Mouse (Mus musculus): Measurements from ENCODE around the gene Sae1.
A peak's percentile ranks its signal among the peaks of the same experiment; 100 is the strongest.
"Not testable (repeated sequence)": the region's sequence is repeated elsewhere in the genome, so short reads cannot be mapped to it uniquely, and the experiment has no call there.

Gene Sae1

DNA sequence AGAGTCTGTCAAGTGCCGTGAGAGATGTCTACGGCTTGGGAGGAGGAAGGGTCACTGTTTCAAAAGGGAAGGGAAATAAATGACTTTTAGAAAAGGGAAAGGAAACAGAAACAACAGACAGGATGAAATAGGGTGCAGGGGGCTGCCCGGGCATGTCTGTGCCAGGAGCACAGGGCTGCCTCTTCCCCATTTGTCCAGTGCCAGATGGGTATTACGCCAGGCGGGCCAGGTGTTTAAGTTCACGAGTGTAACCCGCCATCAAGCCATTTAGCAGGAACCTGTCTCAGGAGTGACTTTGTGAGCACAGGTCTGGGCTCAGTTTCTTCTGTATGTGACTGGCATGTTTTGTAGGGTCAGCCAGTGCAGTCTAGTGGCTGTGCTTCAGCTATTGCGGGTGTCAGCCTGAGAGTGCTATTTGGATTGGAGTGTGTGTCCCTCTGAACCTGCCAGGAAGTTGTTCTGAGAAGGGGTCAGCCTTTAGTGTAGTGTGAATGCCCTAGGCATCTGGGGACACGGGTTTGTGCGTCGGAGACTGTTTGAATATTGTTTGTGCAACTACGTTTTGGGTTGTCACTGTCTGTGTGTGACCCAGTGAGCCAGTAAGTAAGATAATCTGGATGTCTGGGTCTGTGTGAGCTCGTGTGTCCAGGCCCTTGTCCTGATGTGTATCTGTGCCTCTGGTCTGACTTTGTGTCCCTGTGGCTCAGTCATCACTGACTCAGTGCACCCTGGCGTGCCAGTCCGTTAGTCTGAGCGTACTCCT, 78.9 kb downstream of the Sae1 start:
- DNase-seq: no peak

- DNase-seq: not testable (repeated sequence)
Observed at GRCm38 (mm10) chr7:16308093-16308492, 79.5 kb downstream of the Sae1 start, which contains the start of gene Bbc3. Gene Bbc3, plus strand, starts transcription at chr7:16308393.

GRCm38 (mm10) chr7:16307141-16307540, 80.5 kb downstream of the Sae1 start:
- not testable (repeated sequence) for DNase-seq

DNA sequence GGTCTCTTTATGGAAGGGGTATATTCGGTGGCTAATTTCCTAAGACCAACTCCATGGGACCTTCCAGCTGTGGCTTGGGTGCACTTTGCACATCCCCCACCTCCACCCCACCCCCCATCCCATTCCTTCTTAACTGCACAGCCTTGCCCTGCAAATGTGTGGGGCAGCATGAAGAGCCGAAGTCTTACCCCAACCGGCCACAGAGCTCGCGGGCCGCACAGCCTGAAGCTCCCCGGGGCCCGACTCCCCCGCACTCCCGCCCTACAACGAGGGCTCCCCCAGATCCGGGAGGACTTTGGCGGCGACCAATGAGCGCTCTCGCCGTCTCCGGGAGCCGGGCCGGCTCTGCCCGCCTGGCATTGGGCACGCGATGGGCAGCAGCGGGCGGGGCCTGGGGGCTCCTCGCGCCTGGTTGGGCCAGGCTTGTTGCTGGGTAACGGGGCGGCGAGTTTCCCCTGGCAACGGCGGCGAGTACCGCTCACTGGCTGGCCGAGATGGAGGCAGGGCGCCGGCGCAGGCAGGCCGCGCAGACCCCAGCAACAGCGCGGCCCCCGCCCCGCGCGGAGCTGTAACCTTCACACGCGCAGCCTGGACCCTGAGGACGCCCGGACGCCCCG, 88.1 kb downstream of the Sae1 start:
- DNase-seq: peak; percentile 98 to 99

DNA sequence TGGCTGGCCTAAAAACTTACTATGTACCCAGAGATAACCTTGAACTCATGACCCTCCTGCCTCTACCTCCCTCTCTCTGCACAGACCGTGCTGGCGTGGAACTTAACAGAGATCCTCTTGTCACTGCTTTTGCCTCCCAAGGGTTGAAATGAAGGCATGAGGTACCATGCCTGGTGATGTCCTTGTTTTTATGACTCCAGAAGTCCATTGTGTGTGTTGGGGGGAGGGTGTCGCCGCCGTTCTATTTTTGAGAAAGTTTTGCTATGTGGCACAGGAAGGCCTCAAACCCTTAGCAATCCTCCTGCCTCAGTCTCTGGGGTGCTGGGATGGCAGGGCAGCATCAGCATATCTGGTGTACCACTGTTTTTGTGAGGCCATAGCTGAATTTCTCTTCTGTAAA, 88.7 kb downstream of the Sae1 start:
- no peak for DNase-seq

DNA sequence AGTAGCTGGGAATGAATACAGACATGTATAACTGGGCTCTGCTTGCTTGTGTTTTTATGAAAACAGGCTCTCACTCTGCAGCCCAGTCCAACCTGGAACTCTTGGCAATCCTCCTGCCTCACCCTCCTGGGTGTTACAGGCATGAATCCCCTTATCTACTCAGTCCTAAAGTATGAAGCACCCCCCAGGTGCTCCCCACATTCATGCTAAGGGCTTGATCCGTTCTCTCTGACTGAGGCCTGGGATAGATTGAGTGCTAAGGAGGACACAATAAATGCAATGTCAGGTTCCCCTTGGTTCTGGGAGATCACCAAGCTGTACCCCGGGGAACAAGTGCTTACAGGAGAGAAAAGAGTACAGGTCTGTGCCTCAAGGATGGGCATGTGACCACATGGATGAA, 90.0 kb downstream of the Sae1 start:
- peak in 1 of 2 experiments; percentile 38 for DNase-seq

- peak; percentile 97 to 99 for DNase-seq
Observed at GRCm38 (mm10) chr7:16296766-16297390, 90.7 kb downstream of the Sae1 start.

DNA sequence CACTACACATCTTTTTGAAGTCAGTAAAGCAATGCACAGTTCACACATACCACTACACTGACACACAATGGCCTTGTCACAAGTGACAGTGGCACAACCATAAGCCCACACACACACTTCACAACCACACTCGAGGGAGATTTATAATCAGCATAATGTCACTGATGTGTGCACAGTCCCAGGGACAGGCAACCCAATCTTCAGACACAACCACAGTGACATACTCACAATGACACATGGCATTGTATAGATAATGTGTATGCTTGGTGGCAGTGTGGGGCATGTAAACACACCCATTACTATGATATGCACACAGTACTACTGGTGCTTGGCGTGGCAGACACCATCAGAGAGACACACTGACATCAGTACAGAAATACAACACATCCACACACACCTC, 91.5 kb downstream of the Sae1 start:
- DNase-seq: peak in 1 of 2 experiments; percentile 14

- DNase-seq: peak; percentile 85 to 87
Observed at GRCm38 (mm10) chr7:16295321-16295900, 92.2 kb downstream of the Sae1 start.

DNA sequence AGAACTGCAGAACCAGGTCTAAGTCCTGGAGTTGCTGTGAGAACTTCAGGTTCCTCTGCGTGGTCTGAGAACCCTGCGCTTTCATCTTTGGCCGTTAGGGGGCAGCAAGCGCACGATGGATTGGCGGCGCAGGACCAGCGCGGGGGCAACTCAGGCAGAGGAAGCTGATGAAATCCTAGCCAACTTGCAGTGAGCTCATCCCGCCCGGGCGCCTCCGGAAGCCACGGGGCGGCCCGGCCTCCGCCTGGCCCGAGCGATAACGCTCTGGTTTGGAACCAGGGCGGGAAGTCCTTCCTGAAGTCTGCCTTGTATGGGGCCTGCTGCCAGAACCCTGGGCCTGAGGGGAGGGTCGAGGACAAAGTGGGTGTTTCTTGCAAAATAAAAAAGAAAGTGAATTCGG, 92.8 kb downstream of the Sae1 start:
- peak; percentile 96 to 98 for DNase-seq

DNA sequence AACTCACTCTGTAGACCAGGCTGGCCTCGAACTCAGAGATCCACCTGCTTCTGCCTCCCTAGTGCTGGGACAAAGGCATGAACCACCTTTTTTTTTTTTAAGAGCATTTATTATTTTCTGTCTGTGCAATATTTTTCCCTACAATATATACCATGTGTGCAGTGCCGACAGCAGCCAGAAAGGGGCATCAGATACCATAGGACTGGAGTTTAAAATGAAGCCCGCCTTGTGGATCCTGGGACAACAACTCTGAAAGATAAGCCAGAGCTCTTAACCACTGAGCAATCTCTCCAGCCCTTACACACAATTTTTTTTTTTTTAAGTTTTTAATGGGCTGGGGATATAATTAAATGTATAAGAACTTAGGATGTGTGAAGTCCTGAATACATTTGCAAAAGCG, 93.3 kb downstream of the Sae1 start:
- DNase-seq: peak; percentile 62 to 67

- DNase-seq: no peak
Observed at GRCm38 (mm10) chr7:16287791-16288190, 99.8 kb downstream of the Sae1 start.

- no peak for DNase-seq
Observed at GRCm38 (mm10) chr7:16287016-16287415, 100.6 kb downstream of the Sae1 start.

GRCm38 (mm10) chr7:16286026-16286961, 101.3 kb downstream of the Sae1 start, which contains the start of gene Ccdc9:
Gene Ccdc9, minus strand, starts transcription at chr7:16286795.
- peak; percentile 100 for DNase-seq

- DNase-seq: peak; percentile 66 to 70
Observed at GRCm38 (mm10) chr7:16285450-16286025, 102.1 kb downstream of the Sae1 start.

- DNase-seq: no peak
Observed at GRCm38 (mm10) chr7:16284904-16285303, 102.7 kb downstream of the Sae1 start.

DNA sequence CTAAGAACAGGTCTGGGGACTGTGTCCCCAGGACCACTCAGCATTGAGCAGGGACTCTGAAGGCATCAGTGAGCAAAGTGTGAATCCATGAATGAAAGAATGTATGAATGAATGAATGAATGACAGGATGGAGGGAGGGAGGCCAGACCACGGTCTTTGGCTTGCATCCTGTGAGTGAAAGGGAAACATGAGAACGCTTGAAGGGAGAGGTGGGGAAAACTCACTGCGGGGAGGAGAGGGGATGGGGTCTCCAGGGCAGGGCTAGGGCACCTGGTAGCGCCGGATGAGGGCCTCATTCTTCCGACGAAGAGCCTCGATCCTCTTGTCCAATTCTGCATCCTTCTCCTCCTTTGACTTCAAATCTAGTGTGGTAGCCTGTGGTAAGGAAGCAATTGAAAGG, 103.6 kb downstream of the Sae1 start:
- DNase-seq: no peak

- no peak for DNase-seq
Observed at GRCm38 (mm10) chr7:16282334-16282733, 105.3 kb downstream of the Sae1 start.

- DNase-seq: no peak
Observed at GRCm38 (mm10) chr7:16280721-16281120, 106.9 kb downstream of the Sae1 start.

GRCm38 (mm10) chr7:16274922-16275890, 112.4 kb downstream of the Sae1 start:
- peak in 1 of 2 experiments; percentile 24 for DNase-seq

- DNase-seq: peak in 1 of 2 experiments; percentile 83
Observed at GRCm38 (mm10) chr7:16273766-16274140, 113.9 kb downstream of the Sae1 start.

Data from cerebellum, postnatal 10 days (tissue).